Mouse (Mus musculus): ENCODE measurements around the gene Cort. TPM values are rescaled to one million over a fixed set of nuclear protein-coding genes. Genes with fewer than 3 reads are reported as not detected.

Cort gene
- polyA plus RNA-seq, 1 experiment from 2014 or later = 0.86 TPM

GRCm38 (mm10) chr4:149136982-149137770 is 10.6 kb upstream of the Cort start, which contains the start of gene Cenps:
TSS of gene Cenps (minus strand) at chr4:149137629.
- Histone ChIP-seq H3K9ac (replicated peaks; ENCODE audit: low read depth, low read length) (peak within 1 kb of the TSS; percentile 72), H3K27me3 (ENCODE audit: control insufficient read depth, insufficient read depth, low read length) (no peaks in the 10 kb centered on the region), H3K36me3 (ENCODE audit: control insufficient read depth, insufficient read depth, low read length) (no peaks in the 10 kb centered on the region), H3K27ac (ENCODE audit: low read depth, low read length) (peak within 1 kb of the TSS; percentile 44), H3K4me2 (ENCODE audit: low read depth, low read length) (peak within 1 kb of the TSS; percentile 61), H3K9me3 (ENCODE audit: control insufficient read depth, low read length) (no peaks in the 10 kb centered on the region), H3K4me3 (ENCODE audit: low read depth, low read length) (peak within 1 kb of the TSS; percentile 57), H3K4me1 (ENCODE audit: control insufficient read depth, insufficient read depth, low read length) (peaks cover 4% of the 10 kb centered on the region; the same call in 1 of the 2 replicates)
- WGBS = 1% methylated on average over 65 of the region's 68 CpGs
- ATAC-seq (ENCODE audit: low read depth) = peak; percentile 92

DNA sequence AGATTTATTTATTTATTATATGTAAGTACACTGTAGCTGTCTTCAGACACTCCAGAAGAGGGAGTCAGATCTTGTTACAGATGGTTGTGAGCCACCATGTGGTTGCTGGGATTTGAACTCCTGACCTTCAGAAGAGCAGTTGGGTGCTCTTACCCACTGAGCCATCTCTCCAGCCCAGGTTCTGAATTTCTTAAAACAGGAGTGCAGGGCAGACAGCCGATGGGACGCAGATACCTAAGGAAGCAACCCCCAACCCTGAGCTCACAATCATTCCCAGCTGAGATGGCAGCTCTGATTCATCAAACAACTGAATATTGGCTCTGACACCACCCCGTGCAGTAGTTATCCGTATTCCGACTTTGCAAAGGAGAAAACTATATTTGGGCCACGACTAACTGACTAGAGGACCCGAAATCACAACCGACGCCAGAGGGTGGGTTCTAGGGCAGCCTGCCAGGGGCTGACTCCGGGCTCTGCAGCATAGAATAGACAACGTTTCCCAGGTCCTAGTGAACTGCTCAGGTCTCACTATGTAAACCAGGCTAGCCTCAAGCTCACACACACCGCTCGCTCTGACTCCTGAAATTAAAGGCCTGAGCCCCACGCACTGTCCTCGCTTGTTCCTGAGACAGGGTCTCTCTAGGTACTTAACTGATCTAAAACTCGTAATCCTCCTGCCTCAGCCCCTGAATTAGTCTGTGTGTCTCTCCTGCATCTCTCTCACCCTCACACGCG is 9.7 kb upstream of the Cort start:
- H3K4me3 ChIP-seq (ENCODE audit: low read depth, low read length) = peak overlapping the region; percentile 57
- H3K27ac ChIP-seq (ENCODE audit: low read depth, low read length) = peak overlapping the region; percentile 44; the same call in 1 of the 2 replicates
- H3K36me3 ChIP-seq (ENCODE audit: control insufficient read depth, insufficient read depth, low read length) = no peaks in the 10 kb centered on the region
- 69% methylated on average over 18 of the region's 18 CpGs for WGBS
- H3K27me3 ChIP-seq (ENCODE audit: control insufficient read depth, insufficient read depth, low read length) = no peaks in the 10 kb centered on the region
- H3K9ac ChIP-seq (replicated peaks; ENCODE audit: low read depth, low read length) = no peak overlapping the region
- no peaks in the 10 kb centered on the region for H3K9me3 ChIP-seq (ENCODE audit: control insufficient read depth, low read length)
- peak; percentile 26; the same call in 1 of the 2 replicates for ATAC-seq (ENCODE audit: low read depth)
- peaks cover 4% of the 10 kb centered on the region; the same call in 1 of the 2 replicates for H3K4me1 ChIP-seq (ENCODE audit: control insufficient read depth, insufficient read depth, low read length)
- H3K4me2 ChIP-seq (ENCODE audit: low read depth, low read length) = peak overlapping the region; percentile 61

DNA sequence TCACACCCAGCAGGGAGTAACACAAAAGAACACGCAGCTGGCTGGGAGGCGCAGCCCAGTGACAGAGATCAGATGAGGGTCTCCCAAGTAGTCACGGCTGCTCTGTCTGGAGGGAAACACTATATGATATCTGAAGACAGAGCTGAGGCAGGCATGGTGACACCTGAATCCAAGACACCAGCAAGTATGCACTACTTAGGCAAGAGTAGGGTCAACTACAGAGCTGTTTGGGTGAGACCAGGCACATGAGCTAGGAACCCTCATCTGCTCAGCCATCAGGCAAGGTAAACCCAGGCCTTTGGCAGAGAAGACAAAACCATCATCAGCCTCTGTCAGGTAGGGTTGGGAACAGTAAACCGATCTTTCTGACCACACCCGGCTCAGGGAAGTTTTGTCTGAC is 6.8 kb upstream of the Cort start:
- H3K4me3 ChIP-seq (ENCODE audit: low read depth, low read length) = no peak overlapping the region
- H3K4me1 ChIP-seq (ENCODE audit: control insufficient read depth, insufficient read depth, low read length) = peaks cover 4% of the 10 kb centered on the region; the same call in 1 of the 2 replicates
- H3K9ac ChIP-seq (replicated peaks; ENCODE audit: low read depth, low read length) = no peak overlapping the region

GRCm38 (mm10) chr4:149131789-149132565 is 5.4 kb upstream of the Cort start:
- no peaks in the 10 kb centered on the region for H3K36me3 ChIP-seq (ENCODE audit: control insufficient read depth, insufficient read depth, low read length)
- no peak overlapping the region for H3K27ac ChIP-seq (ENCODE audit: low read depth, low read length)
- H3K4me2 ChIP-seq (ENCODE audit: low read depth, low read length) = no peak overlapping the region
- no peak for ATAC-seq (ENCODE audit: low read depth)
- H3K9ac ChIP-seq (replicated peaks; ENCODE audit: low read depth, low read length) = no peak overlapping the region
- no peaks in the 10 kb centered on the region for H3K27me3 ChIP-seq (ENCODE audit: control insufficient read depth, insufficient read depth, low read length)
- H3K9me3 ChIP-seq (ENCODE audit: control insufficient read depth, low read length) = no peaks in the 10 kb centered on the region
- peaks cover 4% of the 10 kb centered on the region; the same call in 1 of the 2 replicates for H3K4me1 ChIP-seq (ENCODE audit: control insufficient read depth, insufficient read depth, low read length)
- no peak overlapping the region for H3K4me3 ChIP-seq (ENCODE audit: low read depth, low read length)
- 82% methylated on average over 21 of the region's 21 CpGs for WGBS

More for the DNA sequence above, 6.8 kb upstream of the Cort start:
- WGBS = 58% methylated on average over 5 of the region's 5 CpGs
- H3K27ac ChIP-seq (ENCODE audit: low read depth, low read length) = no peak overlapping the region
- no peak overlapping the region for H3K4me2 ChIP-seq (ENCODE audit: low read depth, low read length)
- no peaks in the 10 kb centered on the region for H3K9me3 ChIP-seq (ENCODE audit: control insufficient read depth, low read length)
- no peaks in the 10 kb centered on the region for H3K27me3 ChIP-seq (ENCODE audit: control insufficient read depth, insufficient read depth, low read length)
- no peaks in the 10 kb centered on the region for H3K36me3 ChIP-seq (ENCODE audit: control insufficient read depth, insufficient read depth, low read length)
- no peak for ATAC-seq (ENCODE audit: low read depth)

DNA sequence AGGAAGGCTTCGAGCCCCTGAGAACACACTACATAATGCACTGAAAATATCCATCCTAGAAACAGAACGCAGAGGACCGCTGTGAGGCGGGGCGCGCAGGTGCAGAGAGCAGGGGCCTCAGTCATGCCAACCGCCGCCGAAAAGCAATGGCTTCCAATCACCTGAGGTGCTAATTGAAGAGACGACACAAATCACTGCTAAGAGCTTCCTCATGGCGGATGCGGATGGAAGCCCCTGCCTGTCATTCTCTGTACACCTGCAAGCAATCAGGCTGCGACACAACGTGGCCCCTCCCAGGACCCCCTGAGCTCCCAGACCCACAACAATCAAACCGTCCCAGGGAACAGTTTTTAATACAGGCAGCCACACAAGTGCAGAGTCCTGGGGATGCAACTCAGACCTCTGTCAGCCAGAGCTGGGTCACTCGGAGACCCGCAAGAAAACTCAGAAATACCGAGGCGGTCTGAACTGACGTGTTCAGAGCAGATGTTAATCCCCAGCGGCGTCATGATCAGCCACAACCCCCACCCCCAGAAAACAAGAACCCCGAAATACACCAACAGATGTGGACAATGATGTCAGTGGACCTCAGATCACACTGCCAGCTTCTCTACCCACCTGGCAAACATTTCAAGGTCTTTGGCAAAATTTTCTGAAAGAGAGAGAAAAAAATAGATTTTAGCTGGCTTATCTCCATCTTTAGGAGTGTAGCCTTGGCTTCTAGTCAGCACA is 4.6 kb upstream of the Cort start:
- H3K27ac ChIP-seq (ENCODE audit: low read depth, low read length) = no peak overlapping the region
- H3K4me1 ChIP-seq (ENCODE audit: control insufficient read depth, insufficient read depth, low read length) = no peaks in the 10 kb centered on the region
- H3K9me3 ChIP-seq (ENCODE audit: control insufficient read depth, low read length) = no peaks in the 10 kb centered on the region
- 88% methylated on average over 23 of the region's 23 CpGs for WGBS
- no peak overlapping the region for H3K4me2 ChIP-seq (ENCODE audit: low read depth, low read length)
- H3K9ac ChIP-seq (replicated peaks; ENCODE audit: low read depth, low read length) = no peak overlapping the region
- H3K4me3 ChIP-seq (ENCODE audit: low read depth, low read length) = no peak overlapping the region
- H3K27me3 ChIP-seq (ENCODE audit: control insufficient read depth, insufficient read depth, low read length) = no peaks in the 10 kb centered on the region
- no peaks in the 10 kb centered on the region for H3K36me3 ChIP-seq (ENCODE audit: control insufficient read depth, insufficient read depth, low read length)
- ATAC-seq (ENCODE audit: low read depth) = no peak

DNA sequence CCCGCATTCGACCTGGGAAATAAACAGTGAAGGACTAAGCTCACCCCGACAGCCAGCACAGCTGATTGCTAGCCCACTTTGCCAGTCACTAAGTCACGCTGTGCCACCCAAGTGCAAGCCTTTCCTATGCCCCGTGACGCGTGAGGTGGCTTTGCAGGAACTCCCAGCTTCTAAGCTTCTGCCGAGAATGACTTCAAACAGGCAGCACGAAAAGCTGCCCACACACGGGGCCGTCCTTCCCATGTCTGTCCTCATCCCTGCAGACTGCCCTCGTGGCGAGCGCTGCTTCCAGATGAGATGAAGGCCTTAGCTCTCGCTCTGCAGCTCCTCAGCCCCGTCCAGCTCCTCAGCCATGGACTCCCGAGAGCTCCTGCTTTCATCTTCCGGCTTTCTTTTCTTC is 1.9 kb upstream of the Cort start:
- WGBS = 81% methylated on average over 18 of the region's 18 CpGs
- ATAC-seq (ENCODE audit: low read depth) = no peak

DNA sequence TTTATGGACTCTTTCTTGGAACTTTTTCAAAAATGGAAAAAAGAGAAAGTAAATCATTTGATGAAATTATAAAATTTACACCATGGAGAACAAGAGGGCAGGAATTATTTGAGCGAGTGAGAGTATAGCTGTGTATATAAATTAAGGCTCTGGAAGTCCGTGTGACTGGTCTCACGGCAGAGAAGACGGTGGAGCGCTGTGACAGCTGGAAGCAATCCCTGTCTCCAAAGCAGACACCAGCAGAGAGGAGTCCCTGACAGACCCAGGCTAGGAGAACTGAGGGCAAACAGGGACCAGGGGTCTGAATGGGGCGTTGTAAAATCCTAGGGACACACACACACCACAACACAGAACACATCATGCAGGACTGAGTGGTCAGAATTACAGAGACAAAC is 451 bp downstream of the Cort start:
- no peak overlapping the region for H3K9ac ChIP-seq (replicated peaks; ENCODE audit: low read depth, low read length)
- H3K4me2 ChIP-seq (ENCODE audit: low read depth, low read length) = no peak overlapping the region
- 76% methylated on average over 6 of the region's 6 CpGs for WGBS

More for the DNA sequence above, 1.9 kb upstream of the Cort start:
- Histone ChIP-seq H3K4me2 (ENCODE audit: low read depth, low read length) (no peak overlapping the region), H3K9me3 (ENCODE audit: control insufficient read depth, low read length) (no peaks in the 10 kb centered on the region), H3K36me3 (ENCODE audit: control insufficient read depth, insufficient read depth, low read length) (no peaks in the 10 kb centered on the region), H3K27me3 (ENCODE audit: control insufficient read depth, insufficient read depth, low read length) (no peaks in the 10 kb centered on the region), H3K9ac (replicated peaks; ENCODE audit: low read depth, low read length) (no peak overlapping the region), H3K4me3 (ENCODE audit: low read depth, low read length) (no peak overlapping the region), H3K27ac (ENCODE audit: low read depth, low read length) (no peak overlapping the region), H3K4me1 (ENCODE audit: control insufficient read depth, insufficient read depth, low read length) (no peaks in the 10 kb centered on the region)

GRCm38 (mm10) chr4:149125341-149126114 is 1.0 kb downstream of the Cort start:
- Histone ChIP-seq H3K4me3 (ENCODE audit: low read depth, low read length) (no peak overlapping the region), H3K27me3 (ENCODE audit: control insufficient read depth, insufficient read depth, low read length) (no peaks in the 10 kb centered on the region)
- no peak for ATAC-seq (ENCODE audit: low read depth)

More for the DNA sequence above, 451 bp downstream of the Cort start:
- no peaks in the 10 kb centered on the region for H3K4me1 ChIP-seq (ENCODE audit: control insufficient read depth, insufficient read depth, low read length)
- H3K36me3 ChIP-seq (ENCODE audit: control insufficient read depth, insufficient read depth, low read length) = no peaks in the 10 kb centered on the region
- ATAC-seq (ENCODE audit: low read depth) = no peak
- no peak overlapping the region for H3K27ac ChIP-seq (ENCODE audit: low read depth, low read length)
- no peaks in the 10 kb centered on the region for H3K9me3 ChIP-seq (ENCODE audit: control insufficient read depth, low read length)
- H3K27me3 ChIP-seq (ENCODE audit: control insufficient read depth, insufficient read depth, low read length) = no peaks in the 10 kb centered on the region
- no peak overlapping the region for H3K4me3 ChIP-seq (ENCODE audit: low read depth, low read length)

More at GRCm38 (mm10) chr4:149125341-149126114, 1.0 kb downstream of the Cort start:
- Histone ChIP-seq H3K36me3 (ENCODE audit: control insufficient read depth, insufficient read depth, low read length) (no peaks in the 10 kb centered on the region), H3K27ac (ENCODE audit: low read depth, low read length) (no peak overlapping the region), H3K4me2 (ENCODE audit: low read depth, low read length) (no peak overlapping the region), H3K4me1 (ENCODE audit: control insufficient read depth, insufficient read depth, low read length) (no peaks in the 10 kb centered on the region), H3K9me3 (ENCODE audit: control insufficient read depth, low read length) (no peaks in the 10 kb centered on the region), H3K9ac (replicated peaks; ENCODE audit: low read depth, low read length) (no peak overlapping the region)
- WGBS = 46% methylated on average over 11 of the region's 11 CpGs
